Comparison of ENCODE assay signal across 8 mouse cellular contexts in the genomic region with DNA sequence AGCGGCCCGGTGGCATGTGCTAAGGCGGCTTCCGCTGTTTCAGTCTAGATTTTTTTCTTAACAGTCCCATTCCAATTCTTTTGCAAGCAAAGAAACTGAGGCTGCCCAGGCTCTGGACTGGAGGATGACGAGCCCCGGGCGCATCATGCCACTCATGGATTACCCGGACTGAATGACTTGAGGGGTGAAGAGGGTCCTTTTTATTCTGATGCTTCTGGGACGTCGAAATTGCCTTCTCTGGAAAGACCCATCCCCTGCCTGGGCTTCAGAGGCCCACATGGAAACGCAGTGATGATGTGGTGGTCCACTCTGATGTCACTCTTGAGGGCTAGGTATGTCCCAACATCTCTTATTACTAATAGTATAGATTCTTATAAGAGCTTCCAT. TPM values are rescaled to one million over a fixed set of nuclear protein-coding genes. Genes with fewer than 3 reads are reported as not detected.
A peak's percentile ranks its signal among the peaks of the same experiment; 100 is the strongest.
DNase-seq lines count a peak whose midpoint lies in the region; ATAC-seq lines count a peak whose summit lies in the region.

No protein-coding gene starts in this region.

- peak overlapping the region; percentile 86 for H3K9ac ChIP-seq in kidney, embryonic 15.5 days
- peak overlapping the region; percentile 86 for H3K9ac ChIP-seq in hindbrain, embryonic 14.5 days
- peak overlapping the region; percentile 75 for H3K9ac ChIP-seq in midbrain, embryonic 15.5 days

- no peak overlapping the region for H3K27ac ChIP-seq in kidney, embryonic 15.5 days
- no peak overlapping the region for H3K27ac ChIP-seq in brown adipose tissue, adult 24 weeks (replicated peaks; ENCODE audit: low read depth, low read length)
- H3K27ac ChIP-seq in hindbrain, embryonic 14.5 days = peak overlapping the region; percentile 61; the same call in 1 of the 2 replicates
- H3K27ac ChIP-seq in midbrain, embryonic 15.5 days = peak overlapping the region; percentile 84

- H3K4me3 ChIP-seq in kidney, embryonic 15.5 days (replicated peaks) = peak overlapping the region; percentile 79
- peak overlapping the region; percentile 88 for H3K4me3 ChIP-seq in brown adipose tissue, adult 24 weeks (ENCODE audit: insufficient read depth, low read depth, low read length)
- H3K4me3 ChIP-seq in hindbrain, embryonic 14.5 days (replicated peaks; ENCODE audit: low read length) = peak overlapping the region; percentile 83
- H3K4me3 ChIP-seq in midbrain, embryonic 15.5 days = peak overlapping the region; percentile 78

- H3K36me3 ChIP-seq in kidney, embryonic 15.5 days = peaks cover 26% of the 10 kb centered on the region
- peaks cover 25% of the 10 kb centered on the region for H3K36me3 ChIP-seq in hindbrain, embryonic 14.5 days (replicated peaks; ENCODE audit: control insufficient read depth, insufficient read depth)
- H3K36me3 ChIP-seq in midbrain, embryonic 15.5 days (replicated peaks) = peaks cover 3% of the 10 kb centered on the region; the same call in 1 of the 2 replicates

- H3K9me3 ChIP-seq in kidney, embryonic 15.5 days (replicated peaks) = no peaks in the 10 kb centered on the region
- H3K9me3 ChIP-seq in hindbrain, embryonic 14.5 days (ENCODE audit: control insufficient read depth, low read length) = no peaks in the 10 kb centered on the region
- H3K9me3 ChIP-seq in midbrain, embryonic 15.5 days = no peaks in the 10 kb centered on the region

- H3K4me1 ChIP-seq in kidney, embryonic 15.5 days = peaks cover 14% of the 10 kb centered on the region
- H3K4me1 ChIP-seq in brown adipose tissue, adult 24 weeks (ENCODE audit: control insufficient read depth, insufficient read depth, insufficient read length, low read length) = no peaks in the 10 kb centered on the region
- peaks cover 14% of the 10 kb centered on the region for H3K4me1 ChIP-seq in hindbrain, embryonic 14.5 days (replicated peaks; ENCODE audit: control insufficient read depth, insufficient read depth, low read length)
- peaks cover 25% of the 10 kb centered on the region for H3K4me1 ChIP-seq in midbrain, embryonic 15.5 days

- H3K27me3 ChIP-seq in kidney, embryonic 15.5 days = no peaks in the 10 kb centered on the region
- H3K27me3 ChIP-seq in hindbrain, embryonic 14.5 days (ENCODE audit: control insufficient read depth, insufficient read depth, low read length) = no peaks in the 10 kb centered on the region
- H3K27me3 ChIP-seq in midbrain, embryonic 15.5 days (replicated peaks) = no peaks in the 10 kb centered on the region

- H3K4me2 ChIP-seq in kidney, embryonic 15.5 days = peak overlapping the region; percentile 91
- H3K4me2 ChIP-seq in hindbrain, embryonic 14.5 days (replicated peaks) = peak overlapping the region; percentile 80
- peak overlapping the region; percentile 71 for H3K4me2 ChIP-seq in midbrain, embryonic 15.5 days

- peak; percentile 20 for ATAC-seq in kidney, embryonic 15.5 days (replicated peaks; ENCODE audit: low FRiP score)
- peak; percentile 40; the same call in 1 of the 2 replicates for ATAC-seq in hindbrain, embryonic 14.5 days (ENCODE audit: low FRiP score)
- ATAC-seq in midbrain, embryonic 15.5 days (replicated peaks) = peak; percentile 66

- WGBS in kidney, embryonic 15.5 days = 6% methylated on average over 11 of the region's 11 CpGs
- 6% methylated on average over 11 of the region's 11 CpGs for WGBS in hindbrain, embryonic 14.5 days
- 4% methylated on average over 11 of the region's 11 CpGs for WGBS in midbrain, embryonic 15.5 days

- DNase-seq in kidney, postnatal 10 days = no peak
- peak; percentile 28 for DNase-seq in hindbrain, embryonic 14.5 days (ENCODE audit: low spot score)
- DNase-seq in right cerebral cortex, postnatal 36 days (ENCODE audit: low spot score in 2 of 2) = no peak
- no peak for DNase-seq in gastrocnemius, postnatal 10 days
- no peak for DNase-seq in urinary bladder, postnatal 10 days (ENCODE audit: low spot score)

RNA-seq across cellular contexts. Expression of a gene that starts 0.3 kb away (rescaled TPM):
- polyA plus RNA-seq in kidney, embryonic 15.5 days (2015; fragmentation: Nextera tagmentation; extraction: Ambion mirVana) = 11.6 and 14.4 TPM in 2 replicates
- polyA plus RNA-seq in brown adipose tissue, adult 24 weeks (2012; ENCODE audit: insufficient read depth, insufficient read length, missing spikeins) = 941 and 1,135 TPM in 2 replicates
- 36.2 and 40.7 TPM in 2 replicates for polyA plus RNA-seq in hindbrain, embryonic 14.5 days (2014; fragmentation: Nextera tagmentation; extraction: Ambion mirVana)
- polyA plus RNA-seq in midbrain, embryonic 15.5 days (2015; fragmentation: Nextera tagmentation; extraction: Ambion mirVana) = 28.8 and 32.6 TPM in 2 replicates
- 10 to 100 TPM; 15.7 to 16.4 TPM for total RNA-seq in gastrocnemius, postnatal 10 days (2021)

RNA-seq across cellular contexts. Expression of a gene that starts 0.4 kb away (rescaled TPM):
- 34.6 and 35.1 TPM in 2 replicates for polyA plus RNA-seq in kidney, embryonic 15.5 days (2015; fragmentation: Nextera tagmentation; extraction: Ambion mirVana)
- 5.4 and 5.5 TPM in 2 replicates for polyA plus RNA-seq in brown adipose tissue, adult 24 weeks (2012; ENCODE audit: insufficient read depth, insufficient read length, missing spikeins)
- 27.6 and 28.1 TPM in 2 replicates for polyA plus RNA-seq in hindbrain, embryonic 14.5 days (2014; fragmentation: Nextera tagmentation; extraction: Ambion mirVana)
- polyA plus RNA-seq in midbrain, embryonic 15.5 days (2015; fragmentation: Nextera tagmentation; extraction: Ambion mirVana) = 30.8 and 33.5 TPM in 2 replicates
- 10 to 100 TPM; 14.2 TPM for total RNA-seq in gastrocnemius, postnatal 10 days (2021)

RNA-seq across cellular contexts. Expression of a gene that starts 37.5 kb away (rescaled TPM):
- 0.12 TPM in 1 of 2 replicates, not detected in the other for polyA plus RNA-seq in kidney, embryonic 15.5 days (2015; fragmentation: Nextera tagmentation; extraction: Ambion mirVana)
- not detected in 2 replicates for polyA plus RNA-seq in brown adipose tissue, adult 24 weeks (2012; ENCODE audit: insufficient read depth, insufficient read length, missing spikeins)
- 0.17 TPM in 1 of 2 replicates, not detected in the other for polyA plus RNA-seq in hindbrain, embryonic 14.5 days (2014; fragmentation: Nextera tagmentation; extraction: Ambion mirVana)
- polyA plus RNA-seq in midbrain, embryonic 15.5 days (2015; fragmentation: Nextera tagmentation; extraction: Ambion mirVana) = 0.14 and 0.31 TPM in 2 replicates
- not detected for total RNA-seq in gastrocnemius, postnatal 10 days (2021)

Comparison
In these comparisons a context has a peak if more than half of its experiments do, and no peak if none do; other contexts are left out.
1. H3K27ac ChIP-seq: peak in hindbrain, embryonic 14.5 days (single experiment) and midbrain, embryonic 15.5 days (single experiment); none in kidney, embryonic 15.5 days (single experiment) and brown adipose tissue, adult 24 weeks (single experiment).
2. RNA of a gene that starts 0.3 kb away (polyA plus RNA-seq): 941 to 1,135 TPM in brown adipose tissue, adult 24 weeks; 36.2 to 40.7 TPM in hindbrain, embryonic 14.5 days, 28.8 to 32.6 TPM in midbrain, embryonic 15.5 days and 11.6 to 14.4 TPM in kidney, embryonic 15.5 days; every median in the first group is over 10 times any median in the second.
3. Peak in every context shown above with its lines, with median percentiles within 50 percentile points of each other: ATAC-seq, H3K4me2 ChIP-seq, H3K4me3 ChIP-seq and H3K9ac ChIP-seq.